Mouse (Mus musculus): Measurements from ENCODE around the gene Trim68. TPM values are rescaled to one million over a fixed set of nuclear protein-coding genes. Genes with fewer than 3 reads are reported as not detected.
"Not testable (repeated sequence)": the region's sequence is repeated elsewhere in the genome, so short reads cannot be mapped to it uniquely, and the experiment has no call there.

The Trim68 gene
- polyA plus RNA-seq (2016; fragmentation: Nextera tagmentation; extraction: Ambion mirVana), result 14.6 and 16.2 TPM in 2 replicates

DNA sequence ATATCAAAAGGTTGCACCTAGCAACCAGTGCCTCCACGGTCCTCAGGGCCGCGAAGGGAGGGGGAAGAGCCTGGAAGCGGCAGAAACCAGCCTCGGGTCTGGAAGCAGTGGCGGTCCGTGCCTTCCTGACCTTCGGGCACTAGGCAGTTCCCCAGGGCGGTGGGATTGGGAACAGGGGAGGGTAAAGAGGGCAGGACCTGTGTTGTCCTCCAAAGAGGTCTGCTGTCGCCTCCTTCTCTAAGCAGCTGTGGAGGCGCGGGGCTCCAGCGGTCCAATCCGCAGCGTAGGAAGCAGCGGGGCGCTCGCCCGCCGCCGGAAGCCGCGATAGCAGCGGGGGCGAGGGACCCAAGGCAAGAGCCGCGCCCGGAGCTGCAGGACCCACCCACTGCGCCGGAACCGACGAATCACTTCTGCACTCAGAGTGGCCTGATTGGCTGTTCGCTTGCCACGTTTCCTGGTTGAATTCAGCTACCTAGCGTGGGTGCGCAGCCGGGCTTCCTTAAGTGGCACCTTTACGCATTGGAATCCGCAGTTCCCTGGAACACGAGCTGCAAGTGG is at the start of gene Trim68:
Gene Trim68 (minus strand): TSS at position 384 of the 558 bp plus-strand sequence.
- Histone ChIP-seq H3K4me3 (peak within 1 kb of the TSS; percentile 63), H3K9me3 (no peaks in the 10 kb centered on the region), H3K36me3 (peaks cover 15% of the 10 kb centered on the region), H3K27ac (peak within 1 kb of the TSS; percentile 88), H3K27me3 (ENCODE audit: insufficient read depth, poor library complexity, severe bottlenecking) (no peaks in the 10 kb centered on the region), H3K4me1 (no peaks in the 10 kb centered on the region)
- DNase-seq (ENCODE audit: low spot score), result peak; percentile 98
- under 1% methylated on average over 40 of the region's 40 CpGs for WGBS

DNA sequence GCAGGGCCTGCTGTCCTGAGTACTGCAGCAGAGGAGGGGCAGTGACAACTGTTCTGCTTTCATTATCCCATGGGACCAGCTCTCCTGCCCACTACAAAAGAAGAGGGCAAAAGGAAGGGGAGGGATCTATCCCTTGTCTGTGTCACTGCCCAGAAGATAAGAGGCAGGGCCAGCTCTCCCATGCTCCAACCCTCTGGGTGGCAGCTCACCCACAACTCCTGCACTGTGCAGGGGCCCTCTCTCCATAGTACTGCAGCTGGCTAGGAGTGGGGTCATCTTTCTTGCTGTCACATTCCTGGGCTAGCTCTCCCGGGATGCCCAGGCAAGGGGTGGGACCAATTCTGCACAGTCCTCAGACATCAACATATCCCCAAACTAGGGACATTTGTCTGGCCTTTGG is 46.7 kb upstream of the Trim68 start:
- Histone ChIP-seq H3K4me3 (no peak overlapping the region), H3K9me3 (no peaks in the 10 kb centered on the region), H3K36me3 (no peaks in the 10 kb centered on the region), H3K4me1 (no peaks in the 10 kb centered on the region), H3K27me3 (ENCODE audit: insufficient read depth, poor library complexity, severe bottlenecking) (no peaks in the 10 kb centered on the region), H3K27ac (no peak overlapping the region)
- 31% methylated on average over 1 of the region's 1 CpGs for WGBS
- DNase-seq (ENCODE audit: low spot score), result no peak

DNA sequence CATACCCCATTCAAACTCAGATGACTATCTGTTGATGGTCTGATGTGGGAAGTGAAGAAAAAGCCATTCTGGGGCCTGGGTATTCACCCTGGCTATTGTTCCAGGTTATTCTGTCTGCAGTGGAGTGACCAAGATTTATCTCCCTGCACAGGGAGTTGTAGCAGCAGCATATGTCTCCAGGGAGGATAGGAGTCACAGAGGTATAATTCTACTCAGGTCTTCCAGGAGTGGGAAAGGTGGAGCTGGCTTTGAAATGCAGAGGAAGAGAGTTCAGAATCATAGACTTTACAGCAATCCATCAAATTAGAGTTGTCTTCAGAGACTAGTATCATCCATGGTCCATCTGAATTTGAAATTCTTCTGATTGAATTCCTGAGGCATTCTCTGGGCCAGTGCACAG is 40.3 kb upstream of the Trim68 start, which contains the start of gene Olfr559:
Gene Olfr559 (minus strand): TSS at position 101 of the 400 bp plus-strand sequence.
- Histone ChIP-seq H3K4me3 (no peak within 1 kb of the TSS), H3K27me3 (ENCODE audit: insufficient read depth, poor library complexity, severe bottlenecking) (no peaks in the 10 kb centered on the region), H3K27ac (no peak within 1 kb of the TSS), H3K9me3 (no peaks in the 10 kb centered on the region), H3K4me1 (no peaks in the 10 kb centered on the region), H3K36me3 (no peaks in the 10 kb centered on the region)
- DNase-seq (ENCODE audit: low spot score), result no peak

DNA sequence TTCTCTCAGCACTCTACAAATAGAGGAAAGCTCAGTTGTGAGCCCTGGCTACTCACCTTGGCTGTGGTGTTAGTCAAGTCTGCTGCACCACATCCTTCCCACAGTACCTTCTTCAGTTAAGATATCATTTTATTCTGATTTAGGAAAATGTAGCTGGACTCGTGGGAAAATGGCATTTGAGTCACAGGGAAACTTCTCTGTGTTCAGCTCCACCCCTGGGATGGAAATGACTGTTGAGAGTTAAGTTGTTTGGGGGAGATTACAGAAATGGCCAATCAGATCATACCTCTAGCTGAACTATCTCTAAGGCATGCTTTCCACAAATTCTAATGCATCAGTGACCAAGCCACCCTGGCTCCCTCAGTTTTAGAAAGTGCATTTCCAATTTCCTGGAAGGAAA is 31.8 kb upstream of the Trim68 start, which contains the start of gene Olfr33:
Gene Olfr33 (minus strand): TSS at position 101 of the 400 bp plus-strand sequence.
- no peaks in the 10 kb centered on the region for H3K27me3 ChIP-seq (ENCODE audit: insufficient read depth, poor library complexity, severe bottlenecking)
- H3K36me3 ChIP-seq, result no peaks in the 10 kb centered on the region
- no peak within 1 kb of the TSS for H3K4me3 ChIP-seq
- 30% methylated on average over 1 of the region's 1 CpGs for WGBS
- DNase-seq (ENCODE audit: low spot score), result no peak
- H3K9me3 ChIP-seq, result no peaks in the 10 kb centered on the region
- no peak within 1 kb of the TSS for H3K27ac ChIP-seq
- H3K4me1 ChIP-seq, result no peaks in the 10 kb centered on the region

DNA sequence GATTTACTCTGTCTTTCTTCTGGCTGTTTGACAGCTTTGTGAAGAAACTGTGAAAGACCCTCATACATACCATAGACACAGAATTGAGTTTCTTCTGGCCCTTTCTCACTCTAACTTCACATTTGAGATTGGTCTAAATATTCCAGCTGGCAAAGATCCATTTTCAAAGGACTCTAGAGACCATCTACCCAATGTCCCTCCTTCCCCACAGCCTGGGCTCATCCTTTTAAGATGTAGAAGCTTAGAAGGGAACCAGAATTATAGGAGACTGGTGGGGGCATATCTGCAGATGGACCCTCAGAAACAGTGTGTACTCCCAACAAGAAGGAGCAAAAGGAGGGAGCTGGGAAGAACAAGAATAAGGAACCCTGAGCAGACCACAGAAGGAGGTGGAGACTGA is 14.8 kb upstream of the Trim68 start, which contains the start of gene Olfr558:
Gene Olfr558 (plus strand): TSS at position 301 of the 400 bp plus-strand sequence.
- H3K27ac ChIP-seq, result no peak within 1 kb of the TSS
- no peak within 1 kb of the TSS for H3K4me3 ChIP-seq
- H3K4me1 ChIP-seq, result no peaks in the 10 kb centered on the region
- no peaks in the 10 kb centered on the region for H3K27me3 ChIP-seq (ENCODE audit: insufficient read depth, poor library complexity, severe bottlenecking)
- H3K9me3 ChIP-seq, result no peaks in the 10 kb centered on the region
- no peaks in the 10 kb centered on the region for H3K36me3 ChIP-seq
- no peak for DNase-seq (ENCODE audit: low spot score)

DNA sequence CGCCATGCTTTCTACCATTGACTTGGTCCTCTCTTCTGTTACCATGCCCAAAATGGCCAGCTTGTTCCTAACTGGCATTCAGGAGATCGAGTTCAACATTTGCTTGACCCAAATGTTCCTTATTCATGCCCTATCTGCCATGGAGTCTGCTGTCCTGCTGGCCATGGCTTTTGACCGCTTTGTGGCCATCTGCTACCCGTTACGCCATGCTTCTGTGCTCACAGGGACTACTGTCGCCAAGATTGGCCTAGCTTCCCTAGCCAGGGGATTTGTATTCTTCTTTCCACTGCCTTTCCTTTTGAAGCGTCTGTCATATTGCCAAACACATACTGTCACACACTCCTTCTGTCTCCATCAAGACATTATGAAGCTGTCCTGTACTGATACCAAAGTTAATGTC is 11.3 kb upstream of the Trim68 start:
- DNase-seq (ENCODE audit: low spot score), result no peak
- Histone ChIP-seq H3K27ac (no peak overlapping the region), H3K27me3 (ENCODE audit: insufficient read depth, poor library complexity, severe bottlenecking) (no peaks in the 10 kb centered on the region), H3K9me3 (no peaks in the 10 kb centered on the region), H3K4me1 (no peaks in the 10 kb centered on the region), H3K36me3 (no peaks in the 10 kb centered on the region), H3K4me3 (no peak overlapping the region)
- WGBS, result 91% methylated on average over 7 of the region's 7 CpGs

DNA sequence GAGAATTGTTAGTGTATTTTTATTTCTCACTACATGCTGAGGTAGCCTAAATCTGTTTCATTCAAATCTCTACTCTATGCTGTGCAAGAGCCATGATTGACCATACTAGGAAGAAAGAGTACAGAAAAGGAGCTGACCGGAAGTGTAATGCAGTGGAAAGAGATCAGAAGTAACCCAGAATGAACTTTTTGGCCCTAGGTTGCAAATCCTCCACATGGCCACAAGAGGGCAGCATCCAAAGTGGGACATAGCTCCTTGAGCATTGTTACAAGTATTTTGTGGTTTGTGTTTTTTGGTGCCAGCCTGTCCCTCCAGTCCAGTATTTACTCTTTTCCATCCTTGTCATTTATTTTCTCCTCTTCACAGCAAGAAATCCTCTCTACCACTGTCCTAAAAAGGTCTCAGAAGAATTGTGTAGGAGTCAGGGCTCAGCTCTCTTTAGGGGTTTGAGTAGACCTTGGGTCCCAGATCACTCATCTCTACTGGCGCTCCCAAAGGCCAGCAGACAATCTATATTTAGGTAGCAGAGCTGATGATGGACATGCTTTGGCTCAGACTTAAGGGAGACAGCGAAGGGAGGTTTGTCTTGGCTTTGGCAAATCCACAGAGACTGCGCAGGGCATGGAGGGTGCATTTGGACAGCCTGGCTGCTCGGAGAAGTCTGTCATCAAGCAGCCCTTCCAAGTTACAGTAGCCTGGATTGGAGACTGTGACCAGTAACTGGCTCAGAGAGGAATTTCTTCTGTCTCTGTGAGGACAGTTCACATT is 8.4 kb upstream of the Trim68 start, which contains the start of gene Olfr557:
Gene Olfr557 (plus strand): TSS at position 553 of the 768 bp plus-strand sequence.
- 69% methylated on average over 5 of the region's 5 CpGs for WGBS
- DNase-seq (ENCODE audit: low spot score), result no peak
- H3K4me1 ChIP-seq, result no peaks in the 10 kb centered on the region

DNA sequence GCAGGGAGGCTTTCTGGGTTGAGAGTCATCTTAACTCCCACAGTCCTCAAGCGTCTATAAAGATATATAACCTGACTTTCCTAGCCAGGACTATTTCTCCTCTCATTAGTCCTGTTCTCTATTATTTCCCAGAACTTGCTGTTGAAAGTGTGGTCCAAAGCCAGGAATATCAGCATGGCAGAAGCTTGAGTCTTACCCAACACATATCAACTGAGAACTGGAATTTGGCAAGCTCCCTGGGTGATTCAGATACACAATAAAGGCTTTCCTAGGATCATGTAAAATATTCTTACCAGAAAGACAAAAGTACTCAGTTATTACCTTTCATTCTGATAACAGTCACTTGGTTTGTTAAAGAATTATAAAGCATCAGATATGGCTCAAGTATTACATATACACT is 5.2 kb downstream of the Trim68 start:
- no peak for DNase-seq (ENCODE audit: low spot score)

More for the DNA sequence above, 8.4 kb upstream of the Trim68 start, which contains the start of gene Olfr557:
- H3K4me3 ChIP-seq, result no peak within 1 kb of the TSS
- H3K9me3 ChIP-seq, result no peaks in the 10 kb centered on the region
- H3K27me3 ChIP-seq (ENCODE audit: insufficient read depth, poor library complexity, severe bottlenecking), result no peaks in the 10 kb centered on the region
- no peaks in the 10 kb centered on the region for H3K36me3 ChIP-seq
- no peak within 1 kb of the TSS for H3K27ac ChIP-seq

DNA sequence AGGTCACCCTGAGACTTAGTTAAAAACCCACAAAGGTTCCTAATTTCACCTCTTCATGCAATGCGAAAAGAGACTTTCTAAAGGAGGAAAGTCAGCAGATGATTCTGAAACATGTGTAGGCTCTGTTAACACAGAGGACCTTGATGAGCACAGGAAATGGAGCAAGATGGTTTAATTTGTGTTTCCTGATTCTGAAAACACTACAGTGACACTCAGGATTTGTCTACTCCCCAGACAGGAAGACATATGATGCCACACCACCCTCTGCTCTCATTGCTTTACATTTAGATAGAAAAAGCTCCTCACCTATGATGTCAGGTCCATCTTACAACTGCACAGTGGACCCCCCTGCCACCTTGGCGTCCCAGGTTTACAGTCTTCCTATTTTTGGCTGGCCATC is 10.9 kb downstream of the Trim68 start:
- H3K27me3 ChIP-seq (ENCODE audit: insufficient read depth, poor library complexity, severe bottlenecking), result no peaks in the 10 kb centered on the region
- no peak for DNase-seq (ENCODE audit: low spot score)
- no peak overlapping the region for H3K4me3 ChIP-seq
- no peaks in the 10 kb centered on the region for H3K9me3 ChIP-seq
- H3K4me1 ChIP-seq, result peaks cover 17% of the 10 kb centered on the region; the same call in 1 of the 2 replicates
- H3K36me3 ChIP-seq, result peaks cover 18% of the 10 kb centered on the region; the same call in 1 of the 2 replicates
- no peak overlapping the region for H3K27ac ChIP-seq
- 76% methylated on average over 2 of the region's 2 CpGs for WGBS

More for the DNA sequence above, 5.2 kb downstream of the Trim68 start:
- Histone ChIP-seq H3K36me3 (peaks cover 38% of the 10 kb centered on the region), H3K4me3 (no peak overlapping the region), H3K4me1 (peaks cover 17% of the 10 kb centered on the region; the same call in 1 of the 2 replicates), H3K9me3 (no peaks in the 10 kb centered on the region), H3K27ac (no peak overlapping the region), H3K27me3 (ENCODE audit: insufficient read depth, poor library complexity, severe bottlenecking) (no peaks in the 10 kb centered on the region)
- 86% methylated on average over 1 of the region's 1 CpGs for WGBS

DNA sequence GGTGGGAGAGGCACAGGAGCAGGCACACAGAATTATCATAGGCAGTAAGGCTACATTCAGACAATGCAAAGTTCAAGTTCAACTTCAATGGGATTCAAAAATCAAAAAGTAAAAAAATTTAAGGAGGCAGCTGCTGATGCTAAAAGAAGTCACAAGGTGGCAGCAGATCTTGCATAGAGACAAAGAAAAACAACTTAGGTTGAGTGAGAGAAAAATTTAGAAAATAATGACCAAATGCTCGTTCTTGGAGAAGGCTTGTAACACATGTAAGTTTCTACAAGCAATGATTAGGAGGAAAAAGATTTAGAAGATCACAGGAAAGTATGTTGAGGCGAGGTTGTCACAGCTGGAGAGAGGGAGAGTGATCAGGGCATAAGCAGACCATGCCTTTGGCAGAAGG is 21.7 kb downstream of the Trim68 start:
- Histone ChIP-seq H3K27me3 (ENCODE audit: insufficient read depth, poor library complexity, severe bottlenecking) (no peaks in the 10 kb centered on the region), H3K4me1 (no peaks in the 10 kb centered on the region), H3K27ac (no peak overlapping the region), H3K36me3 (no peaks in the 10 kb centered on the region), H3K4me3 (no peak overlapping the region), H3K9me3 (no peaks in the 10 kb centered on the region)
- 29% methylated on average over 2 of the region's 2 CpGs for WGBS
- no peak for DNase-seq (ENCODE audit: low spot score)

DNA sequence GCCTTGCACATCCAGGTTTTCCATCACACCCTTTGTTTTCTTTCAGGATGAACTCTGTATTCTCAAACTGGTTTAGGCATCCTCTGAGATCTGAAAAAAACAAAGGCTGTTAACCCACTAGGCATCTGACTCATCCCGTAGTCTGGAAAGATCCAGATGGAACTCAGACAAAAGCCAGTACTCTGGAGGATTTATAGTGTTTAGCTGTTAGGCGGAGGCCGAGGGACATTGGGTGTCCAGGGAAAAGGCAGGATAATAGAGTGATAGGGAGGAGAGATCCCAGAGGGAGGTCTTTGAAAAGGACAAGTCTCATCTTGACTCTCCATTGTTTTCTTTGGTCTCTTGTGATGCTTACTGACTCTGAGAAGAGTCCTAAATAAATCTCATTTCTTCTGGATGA is 22.5 kb downstream of the Trim68 start, which contains the start of gene Olfr556:
Gene Olfr556 (plus strand): TSS at position 301 of the 400 bp plus-strand sequence.
- Histone ChIP-seq H3K9me3 (no peaks in the 10 kb centered on the region), H3K27me3 (ENCODE audit: insufficient read depth, poor library complexity, severe bottlenecking) (no peaks in the 10 kb centered on the region), H3K27ac (no peak within 1 kb of the TSS), H3K36me3 (no peaks in the 10 kb centered on the region), H3K4me1 (no peaks in the 10 kb centered on the region), H3K4me3 (no peak within 1 kb of the TSS)
- WGBS, result 56% methylated on average over 3 of the region's 3 CpGs
- DNase-seq (ENCODE audit: low spot score), result no peak

DNA sequence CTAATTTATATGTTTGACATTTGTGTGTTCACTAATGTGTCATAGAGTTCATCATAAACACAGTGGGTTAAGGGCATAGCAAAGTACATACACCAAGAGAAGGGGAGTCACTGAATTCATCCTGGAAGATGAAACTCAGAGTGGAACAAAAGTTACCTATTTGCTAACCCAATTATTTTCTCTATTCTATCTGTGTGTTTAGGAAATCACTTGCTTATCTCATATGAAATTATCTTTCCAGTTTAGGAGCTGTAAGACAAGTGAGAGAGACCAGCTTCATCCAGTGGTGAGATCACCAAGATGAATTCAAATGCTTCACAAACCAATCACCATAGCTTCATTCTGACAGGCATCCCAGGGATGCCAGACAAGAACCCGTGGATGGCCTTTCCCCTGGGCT is 28.6 kb downstream of the Trim68 start, which contains the start of gene Olfr555:
Gene Olfr555 (plus strand): TSS at position 301 of the 400 bp plus-strand sequence.
- Histone ChIP-seq H3K36me3 (no peaks in the 10 kb centered on the region), H3K9me3 (no peaks in the 10 kb centered on the region), H3K27me3 (ENCODE audit: insufficient read depth, poor library complexity, severe bottlenecking) (no peaks in the 10 kb centered on the region), H3K4me3 (no peak within 1 kb of the TSS), H3K4me1 (no peaks in the 10 kb centered on the region), H3K27ac (no peak within 1 kb of the TSS)
- 67% methylated on average over 1 of the region's 1 CpGs for WGBS
- no peak for DNase-seq (ENCODE audit: low spot score)

DNA sequence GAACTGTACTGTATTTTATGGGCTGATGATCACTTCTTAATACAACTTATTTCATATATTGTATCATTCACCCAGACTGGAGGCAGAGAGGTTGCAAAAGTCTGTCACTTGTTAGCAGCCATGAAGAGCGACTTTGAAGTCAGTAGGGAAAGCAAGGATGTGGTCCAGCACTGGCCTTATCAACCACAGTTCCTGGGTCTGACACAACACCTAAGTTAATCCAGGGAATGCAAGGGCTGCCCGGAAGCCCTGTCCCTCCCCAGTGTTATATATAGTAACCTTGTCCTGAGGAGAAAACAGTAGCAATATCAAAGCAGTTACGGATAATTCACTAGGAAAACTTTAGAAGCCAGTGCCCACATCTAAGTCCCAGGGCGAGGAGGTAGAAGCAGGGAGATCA is 42.2 kb downstream of the Trim68 start:
- 40% methylated on average over 4 of the region's 4 CpGs for WGBS
- H3K4me3 ChIP-seq; DNase-seq (ENCODE audit: low spot score): not testable (repeated sequence)

More for the DNA sequence above, 42.2 kb downstream of the Trim68 start:
- H3K27ac ChIP-seq; H3K27me3 ChIP-seq (ENCODE audit: insufficient read depth, poor library complexity, severe bottlenecking); H3K36me3 ChIP-seq; H3K4me1 ChIP-seq; H3K9me3 ChIP-seq: not testable (repeated sequence)
